Mouse (Mus musculus): ENCODE data around the gene Car5a.
A peak's percentile ranks its signal among the peaks of the same experiment; 100 is the strongest.

The Car5a gene

DNA sequence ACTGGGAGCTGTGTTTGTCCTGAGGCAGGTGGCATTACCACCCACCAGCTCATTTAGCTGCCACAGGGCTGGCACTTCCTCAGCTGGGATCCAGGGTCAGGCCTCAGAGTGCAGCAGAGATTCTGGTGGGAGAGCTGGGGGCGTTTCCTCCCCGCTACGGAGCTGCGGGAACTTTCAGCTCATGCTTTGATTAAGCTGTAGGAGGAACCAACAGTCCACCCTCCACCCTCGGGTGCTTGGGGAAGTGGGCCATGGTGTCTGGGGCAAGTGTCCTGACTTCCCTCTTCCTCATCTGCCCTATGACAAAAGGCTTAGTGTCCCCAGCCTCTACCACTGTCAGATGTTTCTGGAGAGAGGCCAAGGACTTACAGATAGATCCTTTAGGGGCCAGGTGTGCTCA lies 67.5 kb downstream of the Car5a start:
- peak; percentile 18 for DNase-seq

DNA sequence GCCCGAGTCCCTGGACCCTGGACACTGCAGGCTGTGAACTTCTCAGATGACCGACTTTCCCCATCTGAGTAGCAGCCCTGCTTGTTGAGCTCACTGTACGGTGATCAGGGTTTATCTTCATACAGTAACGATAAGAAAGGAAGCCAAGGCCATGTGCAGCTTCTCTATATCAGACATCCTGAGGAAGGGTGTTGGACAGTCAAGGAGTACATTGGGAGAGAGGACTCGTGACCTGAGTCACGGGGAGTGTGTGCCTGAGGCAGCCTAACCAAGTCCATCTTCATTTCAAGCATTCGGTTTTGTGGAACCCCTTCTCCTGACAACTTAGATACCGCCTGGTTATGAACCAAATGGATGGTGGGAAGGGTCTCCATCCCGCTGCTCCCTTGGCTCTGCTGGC lies 69.2 kb downstream of the Car5a start:
- no peak for DNase-seq

DNA sequence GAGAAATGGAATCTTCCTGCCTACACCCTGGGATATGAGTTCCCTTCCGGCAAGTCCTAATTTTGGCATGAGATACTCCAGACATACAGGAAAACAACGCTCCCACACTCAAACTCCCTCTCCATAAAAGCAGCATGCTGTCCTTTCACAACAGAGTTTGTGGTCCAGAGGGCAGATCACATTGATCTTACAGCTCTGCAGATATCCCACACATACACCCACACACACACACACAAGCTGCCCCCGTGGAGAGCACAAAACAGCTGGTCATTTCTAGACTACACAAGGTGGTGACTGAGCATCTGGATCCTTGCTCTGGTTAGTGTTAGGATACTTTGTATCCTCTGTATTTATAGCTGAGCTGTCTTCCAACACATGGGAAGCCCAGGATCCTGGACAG lies 69.7 kb downstream of the Car5a start:
- DNase-seq: no peak

DNA sequence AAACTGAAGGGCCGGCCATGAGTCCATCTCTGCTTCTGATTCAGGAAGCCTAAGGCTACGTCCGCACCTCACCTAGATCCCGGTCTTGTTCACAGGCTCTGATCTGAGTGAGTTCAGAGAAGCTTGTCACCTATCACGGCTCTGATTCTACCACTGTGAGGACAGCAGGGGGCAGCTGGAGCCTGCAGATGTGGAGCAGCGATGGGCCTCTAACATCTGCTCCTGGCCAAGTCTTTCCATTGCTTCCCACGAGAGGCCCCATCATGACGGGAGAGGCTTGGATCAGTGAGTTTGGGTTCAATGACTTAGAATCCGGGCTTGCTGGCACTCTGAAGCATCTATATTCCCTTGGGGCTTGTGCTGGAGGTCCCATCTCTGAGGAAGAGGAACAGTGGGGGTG lies 70.7 kb downstream of the Car5a start:
- DNase-seq: peak; percentile 64

DNA sequence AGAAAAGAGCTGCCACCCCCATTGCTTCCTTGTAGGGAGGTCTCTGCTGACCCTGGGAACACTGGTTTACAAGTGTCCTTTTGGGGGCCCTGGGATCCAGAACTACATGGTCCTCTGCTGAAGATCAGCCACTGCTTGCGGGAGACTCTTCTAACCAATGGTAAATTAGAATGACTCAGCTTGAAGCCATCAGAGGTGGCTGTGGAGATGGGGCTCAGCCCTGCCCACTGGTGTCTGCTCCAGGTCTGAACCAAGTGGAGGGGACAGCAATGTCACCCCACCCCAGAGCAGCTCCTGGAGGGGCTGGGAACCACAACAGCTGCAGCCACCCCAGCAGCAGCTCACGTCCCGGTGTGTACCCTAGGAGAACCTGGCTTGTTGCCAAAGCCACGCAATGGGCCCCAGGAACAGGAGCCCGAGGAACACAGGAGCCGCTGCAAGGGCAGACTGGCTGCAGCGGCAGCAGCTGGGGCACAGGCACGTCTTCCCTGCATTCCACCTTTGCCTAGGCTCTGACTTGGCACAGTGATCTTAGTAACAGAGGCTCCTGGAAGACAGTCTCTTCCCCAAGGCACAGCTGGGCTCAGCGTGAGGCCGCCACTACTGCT lies 72.8 kb downstream of the Car5a start:
- no peak for DNase-seq

DNA sequence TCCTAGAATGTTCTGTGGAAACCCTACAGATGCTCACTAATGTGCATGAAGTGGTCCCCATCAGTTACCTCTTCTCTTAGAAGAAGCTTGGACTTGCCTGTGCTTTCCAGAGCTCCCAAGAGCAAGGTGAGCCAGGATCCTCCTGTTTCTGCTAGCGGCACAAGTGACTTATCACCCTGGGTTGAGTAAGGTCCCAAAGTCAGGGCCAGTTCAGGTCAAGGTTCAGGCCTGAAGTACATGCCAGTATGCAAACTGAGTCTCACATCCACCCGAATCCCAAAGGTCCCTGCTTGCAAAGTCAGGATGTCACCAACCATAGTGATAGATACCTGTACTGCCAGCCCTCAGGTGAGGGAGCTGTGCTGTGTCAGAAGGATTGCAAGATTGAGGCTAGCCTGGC lies 74.5 kb downstream of the Car5a start:
- DNase-seq: no peak

DNA sequence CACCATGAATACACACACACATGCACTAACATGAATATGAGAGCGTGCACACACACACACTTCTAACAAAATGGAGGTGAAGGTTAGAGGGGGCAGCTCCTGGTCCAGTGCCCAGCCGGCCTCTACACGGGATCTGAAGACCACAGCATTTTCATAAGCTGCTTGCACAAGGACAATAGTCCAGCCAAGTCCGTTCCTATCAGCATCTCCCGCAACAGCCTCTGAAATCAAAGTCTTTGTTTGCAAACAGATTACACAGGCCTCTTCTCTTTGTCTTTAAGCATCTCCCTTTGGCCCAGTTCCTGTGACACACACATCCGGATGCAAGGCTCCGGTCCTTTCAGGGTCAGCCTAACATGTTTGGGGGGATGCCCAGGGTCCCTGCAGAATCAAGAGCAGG lies 75.8 kb downstream of the Car5a start:
- DNase-seq: no peak

DNA sequence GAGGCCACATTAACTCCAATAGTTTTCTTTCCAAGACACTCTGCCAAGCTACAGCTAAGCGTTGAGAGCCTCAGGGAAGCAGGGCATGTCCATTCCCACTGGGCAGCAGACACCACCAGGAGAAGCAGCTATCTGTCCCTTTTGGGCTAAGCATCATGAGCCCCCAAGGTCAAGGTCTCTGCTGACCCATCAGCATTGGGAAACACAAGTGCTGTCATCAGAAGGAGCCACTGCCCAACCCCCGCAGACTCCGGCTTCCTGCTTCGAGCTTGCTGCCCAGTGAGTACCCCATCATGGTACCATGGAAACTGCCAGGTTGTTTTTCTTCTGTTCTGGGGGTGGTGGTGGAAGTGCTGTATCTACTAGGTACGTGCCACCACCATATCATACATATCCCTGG lies 76.5 kb downstream of the Car5a start:
- no peak for DNase-seq
